Mouse (Mus musculus) embryonic facial prominence, embryonic 14.5 days (tissue): ENCODE results near the gene Cmc2. TPM values are rescaled to one million over a fixed set of nuclear protein-coding genes. Genes with fewer than 3 reads are reported as not detected.
A peak's percentile ranks its signal among the peaks of the same experiment; 100 is the strongest.

ENCODE experiments used
- ATAC-seq: fragments of 200-750 bp; cut with Nextera tagmentation; 2 replicates; pipeline ENCODE4 v1.8.0; 2017; ENCODE audit warnings: low read depth, moderate number of reproducible peaks, moderate TSS enrichment
- DNase-seq: peaks from one replicate; pipeline ENCODE4 v3.0.0-alpha.2; 2015; ENCODE audit warnings: low spot score
- H3K27ac ChIP-seq: fragments of 300-500 bp; sonication (generic); replicated peaks from 2 replicates; pipeline ENCODE4 v1.5.1; 2014; ENCODE audit warnings: low read depth, mild to moderate bottlenecking, low read length, moderate library complexity
- H3K27me3 ChIP-seq: fragments of 300-500 bp; sonication (generic); replicated peaks from 2 replicates; pipeline ENCODE4 v1.6.1; 2014; ENCODE audit warnings: low read length; ENCODE audit not compliant: control insufficient read depth, insufficient read depth
- H3K36me3 ChIP-seq: fragments of 300-500 bp; sonication (generic); 2 replicates; pipeline ENCODE4 v1.6.1; 2014; ENCODE audit warnings: low read length, mixed read lengths; ENCODE audit not compliant: control insufficient read depth, insufficient read depth
- H3K4me1 ChIP-seq: fragments of 300-500 bp; sonication (generic); 2 replicates; pipeline ENCODE4 v1.6.1; 2014; ENCODE audit warnings: antibody characterized with exemption, low read length; ENCODE audit not compliant: control insufficient read depth, insufficient read depth
- H3K4me2 ChIP-seq: fragments of 300-500 bp; sonication (generic); 2 replicates; pipeline ENCODE4 v1.6.1; 2014; ENCODE audit warnings: low read depth, mild to moderate bottlenecking, low read length, moderate library complexity, mixed read lengths
- H3K4me3 ChIP-seq: fragments of 300-500 bp; sonication (generic); 2 replicates; pipeline ENCODE4 v1.5.1; 2014; ENCODE audit warnings: low read depth, mild to moderate bottlenecking, low read length
- H3K9ac ChIP-seq: fragments of 300-500 bp; sonication (generic); 2 replicates; pipeline ENCODE4 v1.6.1; 2014; ENCODE audit warnings: low read depth, mild to moderate bottlenecking, low read length, moderate library complexity, mixed read lengths
- H3K9me3 ChIP-seq: fragments of 300-500 bp; sonication (generic); 2 replicates; pipeline ENCODE4 v1.6.1; 2016; ENCODE audit warnings: low read length; ENCODE audit not compliant: control insufficient read depth
- WGBS: fragments of 180-500 bp; shearing (Covaris S2); extraction: QIAGEN DNeasy Blood & Tissue Kit; methylation state at CpG from one replicate; pipeline ENCODE4 v1.1.7; 2014; 5-methylcytosine and 5-hydroxymethylcytosine counted together
- polyA plus RNA-seq: library from polyadenylated mRNA; unstranded; fragments of >200 nt; fragmentation: Nextera tagmentation; extraction: Ambion mirVana; gene quantifications from 2 replicates; pipeline ENCODE4 v1.2.1, GENCODE M21; 2014

The Cmc2 gene
- polyA plus RNA-seq = 74.4 and 77.7 TPM in 2 replicates

- ATAC-seq = peak; percentile 95
- Histone ChIP-seq H3K4me3 (peak within 1 kb of the TSS; percentile 80), H3K27ac (peak within 1 kb of the TSS; percentile 83), H3K4me2 (peak within 1 kb of the TSS; percentile 64), H3K27me3 (no peaks in the 10 kb centered on the region), H3K9ac (peak within 1 kb of the TSS; percentile 84), H3K4me1 (peaks cover 12% of the 10 kb centered on the region), H3K9me3 (no peaks in the 10 kb centered on the region), H3K36me3 (peaks cover 15% of the 10 kb centered on the region; the same call in 1 of the 2 replicates)
- peak; percentile 98 for DNase-seq
- WGBS = under 1% methylated on average over 52 of the region's 57 CpGs
These were observed at the start of gene Cmc2, which contains the start of gene Cenpn for GRCm38 (mm10) chr8:116921337-116922059. Gene Cmc2, minus strand, starts transcription at chr8:116921455. Gene Cenpn, plus strand, starts transcription at chr8:116921730.

DNA sequence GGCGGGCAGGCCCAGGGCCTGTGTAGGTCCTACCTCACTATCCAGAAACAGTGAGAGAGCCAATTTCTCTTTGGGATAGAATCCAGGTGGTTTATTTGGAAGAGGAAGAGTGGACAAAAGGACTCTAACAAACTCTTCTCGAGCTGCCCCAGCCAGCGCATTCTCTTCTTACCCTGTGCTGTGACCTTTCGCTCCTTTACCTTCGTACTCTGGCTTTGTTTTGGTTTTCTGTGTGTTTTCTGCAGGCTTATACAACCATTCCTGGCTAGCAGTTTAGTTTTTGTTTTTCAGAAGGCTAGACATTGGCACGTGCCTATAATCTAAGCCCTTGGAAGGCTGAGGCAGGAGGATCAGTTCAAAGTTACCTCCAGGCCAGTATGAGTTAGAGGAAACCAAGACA lies 48.3 kb upstream of the Cmc2 start:
- Histone ChIP-seq H3K9me3 (no peaks in the 10 kb centered on the region), H3K9ac (no peak overlapping the region), H3K4me2 (no peak overlapping the region), H3K4me1 (no peaks in the 10 kb centered on the region), H3K4me3 (no peak overlapping the region), H3K36me3 (no peaks in the 10 kb centered on the region), H3K27ac (no peak overlapping the region), H3K27me3 (no peaks in the 10 kb centered on the region)
- no peak for ATAC-seq
- 78% methylated on average over 6 of the region's 6 CpGs for WGBS
- no peak for DNase-seq

GRCm38 (mm10) chr8:116954415-116954814 lies 33.2 kb upstream of the Cmc2 start:
- DNase-seq (no peak), ATAC-seq (no peak)
- Histone ChIP-seq H3K9me3 (no peaks in the 10 kb centered on the region), H3K27me3 (no peaks in the 10 kb centered on the region), H3K36me3 (peaks cover 63% of the 10 kb centered on the region), H3K27ac (no peak overlapping the region), H3K9ac (no peak overlapping the region), H3K4me1 (no peaks in the 10 kb centered on the region), H3K4me3 (no peak overlapping the region), H3K4me2 (no peak overlapping the region)
- WGBS = 91% methylated on average over 9 of the region's 9 CpGs

DNA sequence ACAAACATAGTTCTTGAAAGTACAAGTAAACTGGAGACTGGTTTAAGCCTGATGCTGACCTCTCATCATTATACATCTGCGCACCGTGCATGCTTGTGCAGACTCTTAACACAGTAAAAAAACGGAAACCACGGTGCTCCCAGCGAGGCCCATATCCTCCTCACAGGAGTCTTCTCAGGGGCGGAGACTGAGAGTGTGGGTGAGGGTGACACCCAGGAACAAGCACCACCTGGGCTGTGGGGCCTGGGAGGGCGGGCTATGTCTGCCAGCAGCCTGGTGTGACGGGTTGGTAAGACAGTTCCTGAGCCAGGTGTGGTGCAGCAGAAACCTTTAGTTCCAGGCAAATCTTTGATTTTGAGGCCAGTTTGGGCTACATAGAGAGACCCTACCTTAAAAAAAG lies 31.2 kb upstream of the Cmc2 start:
- DNase-seq (no peak), ATAC-seq (no peak)
- H3K4me1 ChIP-seq = no peaks in the 10 kb centered on the region
- no peak overlapping the region for H3K4me3 ChIP-seq
- H3K4me2 ChIP-seq = no peak overlapping the region
- H3K27me3 ChIP-seq = no peaks in the 10 kb centered on the region
- 88% methylated on average over 8 of the region's 8 CpGs for WGBS
- peaks cover 45% of the 10 kb centered on the region for H3K36me3 ChIP-seq
- no peak overlapping the region for H3K9ac ChIP-seq
- H3K9me3 ChIP-seq = no peaks in the 10 kb centered on the region
- H3K27ac ChIP-seq = no peak overlapping the region

DNA sequence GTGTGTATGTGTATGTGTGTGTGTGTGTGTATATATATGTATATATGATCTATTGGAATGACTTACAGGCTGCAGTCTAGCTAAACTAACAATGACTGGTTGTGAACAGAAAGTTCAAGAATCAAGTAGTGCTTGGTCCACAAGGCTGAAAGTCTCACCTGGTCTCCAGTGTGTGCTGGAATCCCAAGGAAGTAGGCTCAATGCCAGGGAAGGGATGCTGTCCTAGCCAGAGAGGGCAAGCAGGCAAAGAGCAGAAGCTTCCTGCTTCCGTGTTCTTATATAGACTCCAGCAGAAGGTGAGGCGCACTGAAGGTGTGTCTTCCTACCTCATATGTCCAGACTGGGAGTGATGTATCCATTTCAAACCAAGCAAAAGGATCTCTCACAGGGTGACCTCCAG lies 30.5 kb upstream of the Cmc2 start:
- H3K4me3 ChIP-seq = no peak overlapping the region
- no peak overlapping the region for H3K4me2 ChIP-seq
- H3K27ac ChIP-seq = no peak overlapping the region
- ATAC-seq (no peak), DNase-seq (no peak)
- H3K9ac ChIP-seq = no peak overlapping the region
- H3K9me3 ChIP-seq = no peaks in the 10 kb centered on the region
- peaks cover 39% of the 10 kb centered on the region for H3K36me3 ChIP-seq
- no peaks in the 10 kb centered on the region for H3K4me1 ChIP-seq
- 85% methylated on average over 2 of the region's 2 CpGs for WGBS
- H3K27me3 ChIP-seq = no peaks in the 10 kb centered on the region

- DNase-seq (peak; percentile 78), ATAC-seq (peak; percentile 69; the same call in 1 of the 2 replicates)
- H3K27ac ChIP-seq = no peak overlapping the region
- no peaks in the 10 kb centered on the region for H3K27me3 ChIP-seq
- no peak overlapping the region for H3K4me3 ChIP-seq
- H3K36me3 ChIP-seq = peaks cover 35% of the 10 kb centered on the region
- no peak overlapping the region for H3K9ac ChIP-seq
- H3K4me2 ChIP-seq = no peak overlapping the region
- 43% methylated on average over 5 of the region's 5 CpGs for WGBS
- no peaks in the 10 kb centered on the region for H3K9me3 ChIP-seq
- no peaks in the 10 kb centered on the region for H3K4me1 ChIP-seq
These were observed 30.1 kb upstream of the Cmc2 start for GRCm38 (mm10) chr8:116951369-116951768.

- Histone ChIP-seq H3K27ac (no peak overlapping the region), H3K9me3 (no peaks in the 10 kb centered on the region), H3K27me3 (no peaks in the 10 kb centered on the region), H3K4me3 (no peak overlapping the region), H3K36me3 (no peaks in the 10 kb centered on the region), H3K4me1 (0 out of 2 replicates have a peak, but pooled peaks cover 6% of the 10 kb centered on the region), H3K9ac (no peak overlapping the region), H3K4me2 (no peak overlapping the region)
- DNase-seq (no peak), ATAC-seq (no peak)
- 92% methylated on average over 7 of the region's 7 CpGs for WGBS
These were observed 26.3 kb upstream of the Cmc2 start for GRCm38 (mm10) chr8:116947589-116947988.

GRCm38 (mm10) chr8:116946851-116947250 lies 25.6 kb upstream of the Cmc2 start:
- Histone ChIP-seq H3K9ac (no peak overlapping the region), H3K9me3 (no peaks in the 10 kb centered on the region), H3K27me3 (no peaks in the 10 kb centered on the region), H3K4me3 (no peak overlapping the region), H3K36me3 (no peaks in the 10 kb centered on the region), H3K4me2 (no peak overlapping the region), H3K4me1 (0 out of 2 replicates have a peak, but pooled peaks cover 6% of the 10 kb centered on the region), H3K27ac (no peak overlapping the region)
- ATAC-seq (no peak), DNase-seq (no peak)
- WGBS = 87% methylated on average over 6 of the region's 6 CpGs
